9 mouse cellular contexts compared by ENCODE assay signal in genomic region chr1:64060699-64061454, GRCm38 (mm10).
DNase-seq lines count a peak whose midpoint lies in the region; ATAC-seq and TF ChIP-seq lines count a peak whose summit lies in the region.
"Had no signal": no experiment of that assay in that cellular context is flagged by ENCODE, and none has a peak within 500 bp of the region (broad histone marks: within the 10 kb centered on the region; RNA-seq: fewer than 3 reads in every experiment).

No protein-coding gene starts in this region.

- H3K4me2 ChIP-seq in kidney, embryonic 16.5 days (replicated peaks; ENCODE audit: low read depth, low read length), result no peak overlapping the region
- peak overlapping the region; percentile 1; the same call in 1 of the 2 replicates for H3K4me2 ChIP-seq in forebrain, postnatal 0 days (ENCODE audit: low read depth)
- H3K4me2 ChIP-seq in midbrain, postnatal 0 days (ENCODE audit: low read depth, low read length, poor library complexity, severe bottlenecking), result 0 out of 2 replicates have a peak overlapping the region, but pooled peaks have one; percentile 22
- H3K4me2 ChIP-seq: liver, embryonic 15.5 days had no signal

- TF ChIP-seq CTCF in cerebellum, adult 2 months (IDR thresholded peaks at IDR 0.05; ENCODE audit: borderline replicate concordance, insufficient read depth, low read depth, low read length), result no peak
- no peak for TF ChIP-seq CTCF in forebrain, postnatal 0 days (IDR thresholded peaks at IDR 0.05; ENCODE audit: low read depth)
- TF ChIP-seq CTCF in midbrain, postnatal 0 days (IDR thresholded peaks at IDR 0.05), result no peak

- no peak overlapping the region for H3K4me3 ChIP-seq in cerebellum, adult 2 months (replicated peaks; ENCODE audit: insufficient read depth, low read depth, low read length)
- H3K4me3 ChIP-seq in kidney, embryonic 16.5 days (ENCODE audit: low read length), result no peak overlapping the region
- H3K4me3 ChIP-seq in forebrain, postnatal 0 days (ENCODE audit: low read depth, low read length), result no peak overlapping the region
- H3K4me3 ChIP-seq in midbrain, postnatal 0 days (ENCODE audit: low read depth, low read length), result no peak overlapping the region
- H3K4me3 ChIP-seq: liver, embryonic 15.5 days had no signal

- peaks cover 21% of the 10 kb centered on the region for H3K4me1 ChIP-seq in cerebellum, adult 2 months (ENCODE audit: control insufficient read depth, insufficient read depth, low read length)
- H3K4me1 ChIP-seq in kidney, embryonic 16.5 days (ENCODE audit: insufficient read depth, low read length), result peaks cover 15% of the 10 kb centered on the region
- H3K4me1 ChIP-seq in forebrain, postnatal 0 days (ENCODE audit: insufficient read depth), result peaks cover 26% of the 10 kb centered on the region
- H3K4me1 ChIP-seq in midbrain, postnatal 0 days (ENCODE audit: insufficient read depth, low read length), result peaks cover 40% of the 10 kb centered on the region

- 42% methylated on average over 9 of the region's 9 CpGs for WGBS in cerebellum, adult 2 months
- 39% methylated on average over 9 of the region's 9 CpGs for WGBS in kidney, embryonic 16.5 days
- WGBS in forebrain, postnatal 0 days, result 16% methylated on average over 9 of the region's 9 CpGs
- WGBS in midbrain, postnatal 0 days, result 18% methylated on average over 9 of the region's 9 CpGs

- no peak overlapping the region for H3K9ac ChIP-seq in kidney, embryonic 16.5 days (replicated peaks; ENCODE audit: low read length)
- 0 out of 2 replicates have a peak overlapping the region, but pooled peaks have one; percentile 10 for H3K9ac ChIP-seq in forebrain, postnatal 0 days
- peak overlapping the region; percentile 24; the same call in 1 of the 2 replicates for H3K9ac ChIP-seq in midbrain, postnatal 0 days (replicated peaks; ENCODE audit: low read length, poor library complexity, severe bottlenecking)
- H3K9ac ChIP-seq: liver, embryonic 15.5 days had no signal

- H3K27me3 ChIP-seq in cerebellum, adult 2 months (ENCODE audit: control insufficient read depth, insufficient read depth, low read length), result no peaks in the 10 kb centered on the region
- H3K27me3 ChIP-seq in kidney, embryonic 16.5 days (ENCODE audit: insufficient read depth, low read length), result no peaks in the 10 kb centered on the region
- H3K27me3 ChIP-seq in forebrain, postnatal 0 days (ENCODE audit: insufficient read depth, low read length), result no peaks in the 10 kb centered on the region
- H3K27me3 ChIP-seq in midbrain, postnatal 0 days (ENCODE audit: insufficient read depth, low read length), result no peaks in the 10 kb centered on the region
- H3K27me3 ChIP-seq: liver, embryonic 15.5 days had no signal

- no peaks in the 10 kb centered on the region; the same call in 1 of the 2 replicates for H3K36me3 ChIP-seq in kidney, embryonic 16.5 days (ENCODE audit: insufficient read depth, low read length)
- peaks cover 5% of the 10 kb centered on the region; the same call in 1 of the 2 replicates for H3K36me3 ChIP-seq in forebrain, postnatal 0 days (ENCODE audit: insufficient read depth)
- H3K36me3 ChIP-seq in midbrain, postnatal 0 days (ENCODE audit: insufficient read depth, low read length), result no peaks in the 10 kb centered on the region; the same call in 1 of the 2 replicates

- no peak for TF ChIP-seq POLR2A in cerebellum, adult 2 months (IDR thresholded peaks at IDR 0.05; ENCODE audit: borderline replicate concordance, insufficient read depth, low read length)

- no peak for DNase-seq in cerebellum, adult 2 months
- DNase-seq in cerebellum, postnatal 4 days (ENCODE audit: low spot score in 2 of 2), result no peak
- no peak for DNase-seq in kidney, postnatal 4 days
- DNase-seq in forebrain, postnatal 0 days, result peak; percentile 18
- DNase-seq in midbrain, postnatal 0 days (ENCODE audit: low spot score), result peak; percentile 34
- DNase-seq in lung, postnatal 25 days (ENCODE audit: low spot score), result no peak
- no peak for DNase-seq in gastrocnemius, adult 8-10 months (ENCODE audit: low spot score in 2 of 2)

- 0 out of 2 replicates have a peak, but pooled peaks have one; percentile 35 for ATAC-seq in kidney, embryonic 16.5 days (ENCODE audit: low FRiP score, low TSS enrichment)
- ATAC-seq in forebrain, postnatal 0 days, result peak; percentile 48; the same call in 1 of the 2 replicates
- 0 out of 2 replicates have a peak, but pooled peaks have one; percentile 31 for ATAC-seq in midbrain, postnatal 0 days (ENCODE audit: low FRiP score)

- H3K9me3 ChIP-seq in kidney, embryonic 16.5 days (ENCODE audit: low read length), result 0 out of 2 replicates have a peak, but pooled peaks cover 3% of the 10 kb centered on the region
- no peaks in the 10 kb centered on the region for H3K9me3 ChIP-seq in forebrain, postnatal 0 days (ENCODE audit: low read length)
- no peaks in the 10 kb centered on the region for H3K9me3 ChIP-seq in midbrain, postnatal 0 days (ENCODE audit: low read length)
- H3K9me3 ChIP-seq: liver, embryonic 15.5 days had no signal

- peak overlapping the region; percentile 10; the same call in 1 of the 2 replicates for H3K27ac ChIP-seq in cerebellum, adult 2 months (ENCODE audit: insufficient read depth, low read length)
- H3K27ac ChIP-seq in kidney, embryonic 16.5 days (ENCODE audit: low read length), result no peak overlapping the region
- peak overlapping the region; percentile 57 for H3K27ac ChIP-seq in forebrain, postnatal 0 days (ENCODE audit: low read depth, low read length)
- H3K27ac ChIP-seq in midbrain, postnatal 0 days (ENCODE audit: low read depth, low read length), result peak overlapping the region; percentile 55
- H3K27ac ChIP-seq: liver, embryonic 15.5 days had no signal

Comparison
In these comparisons a context has a peak if more than half of its experiments do, and no peak if none do; other contexts are left out.
1. DNase-seq: peak in forebrain, postnatal 0 days (single experiment) and midbrain, postnatal 0 days (single experiment); none in cerebellum, adult 2 months (0 of 2), cerebellum, postnatal 4 days (0 of 2), kidney, postnatal 4 days (0 of 2), lung, postnatal 25 days (single experiment) and gastrocnemius, adult 8-10 months (0 of 2).
2. Peak in every context shown above with its lines, with median percentiles within 50 percentile points of each other: ATAC-seq.